Mouse (Mus musculus): ENCODE measurements around the gene Fau.

- TF ChIP-seq POLR2A (IDR thresholded peaks at IDR 0.05; ENCODE audit: extremely low read depth, insufficient read depth, low read length) (no peak), CTCF (IDR thresholded peaks at IDR 0.05; ENCODE audit: low read depth, low read length) (no peak)
Observed at GRCm38 (mm10) chr19:6062418-6062817, 4.8 kb downstream of the Fau start.
